Mouse (Mus musculus): Measurements from ENCODE around the gene Folr1.
A peak's percentile ranks its signal among the peaks of the same experiment; 100 is the strongest.

DNA sequence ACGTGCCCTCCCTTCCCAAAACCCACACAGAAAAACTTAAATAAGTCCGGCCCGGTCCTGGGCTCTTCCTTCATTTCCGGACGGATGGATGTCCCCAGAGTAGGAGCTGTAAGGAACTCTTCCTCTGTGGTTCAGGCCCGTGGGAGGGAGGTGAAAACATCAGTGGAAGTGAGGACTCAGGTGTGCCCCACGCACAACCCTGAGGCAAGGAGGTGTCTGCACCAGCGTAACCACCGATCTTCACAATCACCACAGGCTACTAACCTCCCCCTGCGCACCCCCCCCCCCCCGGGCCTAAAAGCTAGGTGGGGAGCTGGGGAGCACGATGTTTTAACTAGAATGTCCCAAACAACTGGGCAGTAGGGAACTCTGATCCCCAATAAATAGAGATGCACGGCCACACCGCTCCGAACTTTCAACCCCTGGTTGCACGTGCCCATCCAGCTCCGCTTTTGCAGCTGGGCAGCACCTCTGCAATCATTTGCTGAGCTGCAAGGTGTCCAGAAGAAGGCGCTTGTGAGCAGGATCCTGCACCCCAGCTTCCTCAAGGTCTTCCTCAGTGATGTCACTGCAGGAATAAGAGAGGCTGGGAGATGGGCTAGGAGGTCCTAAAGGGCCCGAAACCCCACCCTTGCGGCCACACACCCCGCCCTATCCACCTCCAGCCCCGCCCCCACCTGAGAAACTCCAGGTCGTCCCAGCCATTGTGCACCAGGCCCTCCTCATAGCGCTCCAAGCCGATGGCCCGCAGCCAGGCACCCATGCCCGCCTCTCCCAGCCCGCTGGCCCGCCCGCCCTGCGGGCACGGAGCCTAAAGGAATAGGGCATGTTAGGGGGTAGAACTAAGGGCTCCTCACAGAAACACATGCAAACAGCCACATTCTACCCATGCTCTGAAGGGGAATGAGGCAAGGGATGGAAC is 47.5 kb downstream of the Folr1 start:
- no peak for TF ChIP-seq POLR2A (IDR thresholded peaks at IDR 0.05; ENCODE audit: borderline replicate concordance, insufficient read depth, low read length)
- 0 out of 2 replicates have a peak, but pooled peaks have one; percentile 26 for TF ChIP-seq CTCF (IDR thresholded peaks at IDR 0.05; ENCODE audit: borderline replicate concordance, insufficient read depth, low read depth, low read length)

All from cerebellum, adult 2 months (tissue).